Mouse (Mus musculus) layer of hippocampus, adult 18-20 months (tissue): Measurements from ENCODE around the gene Exoc4. TPM values are rescaled to one million over a fixed set of nuclear protein-coding genes. Genes with fewer than 3 reads are reported as not detected.

Experiments used
- DNase-seq, 2 experiments: peaks; one replicate each; pipeline ENCODE4 v3.0.0; 2022; ENCODE audit warnings: low spot score in 2 of 2
- total RNA-seq, 2 experiments: library from RNA; stranded (reverse); gene quantifications; 2 replicates each; pipeline ENCODE4 v1.2.3; 2021

Gene Exoc4
- total RNA-seq, 2 experiments from 2014 or later = 82.7 to 87.8 TPM

DNA sequence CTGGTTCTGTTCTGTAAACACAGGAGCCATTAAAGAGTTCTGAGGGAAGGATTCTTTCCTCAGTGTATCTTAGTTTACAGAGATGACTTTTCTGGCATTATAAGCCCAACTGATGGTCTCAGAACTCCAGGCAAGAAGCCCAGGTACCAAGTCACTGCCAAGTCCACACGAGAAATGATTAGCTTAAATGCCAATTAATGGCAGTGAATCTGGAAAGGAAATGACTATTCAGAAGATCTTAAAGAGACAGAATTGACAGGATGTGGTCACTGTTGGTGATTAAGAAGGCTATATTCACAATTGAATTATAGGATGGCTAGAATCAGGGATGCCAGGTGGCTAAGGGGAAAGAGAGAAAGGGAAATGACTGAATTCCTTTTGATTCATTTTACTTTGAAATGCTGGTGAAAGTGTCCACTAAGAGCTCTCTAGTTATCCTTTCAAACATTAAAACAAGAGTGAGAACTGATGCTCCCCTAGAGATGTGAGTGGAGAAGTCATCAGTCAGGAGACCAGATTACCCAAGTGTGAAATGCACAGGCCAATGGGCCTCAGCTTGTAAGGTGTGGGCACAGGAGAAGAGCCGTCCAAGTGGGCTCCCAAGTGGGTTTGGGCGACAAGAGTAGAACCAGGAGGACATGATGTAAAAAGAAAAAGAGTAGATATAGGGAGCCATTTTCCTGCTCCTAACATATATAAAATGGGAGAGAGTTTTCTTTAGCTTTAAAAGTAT is 587.3 kb downstream of the Exoc4 start:
- no peak for DNase-seq

DNA sequence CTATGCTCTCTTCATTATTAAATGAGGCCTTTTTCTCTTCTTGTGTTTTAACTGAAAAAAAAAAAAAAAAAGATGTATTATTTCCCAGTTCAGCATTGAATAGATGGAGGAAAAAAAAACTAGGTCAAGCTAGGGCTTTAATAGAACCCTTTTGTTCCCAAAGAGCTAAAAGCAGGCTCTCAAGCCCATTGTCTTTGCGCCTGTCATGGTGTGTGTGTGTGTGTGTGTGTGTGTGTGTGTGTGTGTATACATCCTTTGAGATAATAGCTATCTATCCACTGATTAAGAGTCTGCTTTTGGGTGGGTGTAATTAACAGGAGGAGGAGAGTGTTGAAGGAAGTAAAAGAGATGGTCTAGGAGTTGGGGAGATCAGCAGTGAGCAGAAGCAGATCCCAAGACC is 594.0 kb downstream of the Exoc4 start:
- DNase-seq = no peak

DNA sequence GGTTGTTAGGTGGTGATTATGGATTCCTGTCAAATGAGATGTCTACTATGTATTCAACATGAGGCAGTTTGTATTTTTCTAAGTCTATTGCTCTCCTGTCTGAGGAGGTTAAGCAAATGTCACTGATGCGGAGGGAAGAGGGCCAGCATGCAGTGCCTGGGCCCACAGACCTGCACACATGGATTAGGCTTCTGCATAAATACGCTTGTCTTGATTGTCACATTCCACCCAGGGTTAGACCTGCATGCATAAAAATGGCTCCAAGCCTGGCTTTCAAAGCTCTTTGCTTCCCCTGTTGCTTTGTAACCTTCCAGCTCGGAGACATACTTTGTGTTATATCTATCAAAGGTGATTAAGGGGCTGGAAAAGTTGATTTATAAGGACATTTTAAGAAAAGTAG is 610.2 kb downstream of the Exoc4 start:
- DNase-seq = no peak

DNA sequence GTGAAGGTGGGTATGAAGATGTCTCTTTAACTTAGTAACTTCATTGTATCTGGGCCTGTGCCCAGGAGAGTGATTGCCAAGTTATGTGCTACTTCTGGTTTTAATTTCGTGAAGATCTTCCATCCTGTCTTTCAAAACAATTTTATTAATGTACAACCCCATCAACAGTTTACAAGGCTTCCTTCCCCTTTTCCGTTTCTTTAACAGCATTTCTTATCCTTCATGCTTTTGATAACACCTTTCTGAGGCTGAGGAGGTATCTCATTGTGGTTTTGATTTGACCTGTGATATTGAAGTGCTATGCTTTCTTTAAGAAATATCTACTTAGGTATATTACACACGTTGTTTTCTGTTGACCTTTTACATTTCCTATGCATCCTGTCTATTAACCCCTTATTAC is 616.9 kb downstream of the Exoc4 start:
- DNase-seq = no peak

DNA sequence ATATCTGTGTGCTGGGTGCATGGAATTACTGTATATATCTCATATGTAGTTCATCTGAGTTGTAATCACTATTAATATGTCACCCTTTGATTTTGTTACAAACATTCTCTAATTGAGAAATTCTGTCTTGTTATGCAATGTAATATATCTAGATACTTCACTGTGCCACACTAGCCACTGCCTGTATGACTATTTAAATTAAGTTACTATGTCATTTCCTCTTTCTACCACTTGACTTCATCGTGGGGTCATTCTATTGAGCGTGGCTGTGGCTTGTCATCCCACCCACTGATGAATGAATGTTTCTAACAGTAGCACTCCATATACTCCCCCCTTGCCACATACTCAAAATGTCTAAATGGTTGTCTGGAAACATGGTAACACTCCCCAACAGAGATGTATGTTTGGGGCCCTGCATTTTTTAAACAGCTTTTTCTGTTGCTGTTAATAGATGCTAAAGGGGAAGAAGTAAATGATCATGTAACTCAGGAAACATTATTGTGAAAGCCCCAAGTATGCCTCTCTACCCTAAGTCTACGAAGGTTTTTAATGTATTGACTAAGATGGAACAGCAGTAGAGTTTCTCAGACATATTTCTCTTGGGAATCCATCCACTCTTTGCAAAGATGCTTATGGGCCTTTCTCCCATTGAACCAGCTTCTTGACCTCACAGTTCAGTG is 618.2 kb downstream of the Exoc4 start:
- no peak for DNase-seq

DNA sequence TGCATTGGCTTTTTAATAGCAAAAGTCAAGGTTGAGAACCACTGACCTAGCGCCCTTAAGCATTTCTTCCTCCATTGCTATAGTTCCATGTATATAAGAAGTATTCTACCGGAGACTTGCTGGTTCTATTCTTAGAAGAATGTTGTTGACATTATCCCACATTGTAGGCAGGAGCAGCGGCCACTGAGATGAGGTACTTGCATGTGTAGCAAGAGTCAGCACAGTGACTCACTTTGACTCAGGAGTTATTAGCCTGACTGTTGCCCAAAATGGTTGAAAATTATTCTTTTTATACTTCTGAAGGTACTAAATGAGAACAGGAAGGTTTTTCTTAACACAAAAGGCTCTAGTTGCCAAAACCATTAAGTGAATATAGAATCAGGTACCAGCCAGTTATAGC is 620.4 kb downstream of the Exoc4 start:
- DNase-seq = no peak

DNA sequence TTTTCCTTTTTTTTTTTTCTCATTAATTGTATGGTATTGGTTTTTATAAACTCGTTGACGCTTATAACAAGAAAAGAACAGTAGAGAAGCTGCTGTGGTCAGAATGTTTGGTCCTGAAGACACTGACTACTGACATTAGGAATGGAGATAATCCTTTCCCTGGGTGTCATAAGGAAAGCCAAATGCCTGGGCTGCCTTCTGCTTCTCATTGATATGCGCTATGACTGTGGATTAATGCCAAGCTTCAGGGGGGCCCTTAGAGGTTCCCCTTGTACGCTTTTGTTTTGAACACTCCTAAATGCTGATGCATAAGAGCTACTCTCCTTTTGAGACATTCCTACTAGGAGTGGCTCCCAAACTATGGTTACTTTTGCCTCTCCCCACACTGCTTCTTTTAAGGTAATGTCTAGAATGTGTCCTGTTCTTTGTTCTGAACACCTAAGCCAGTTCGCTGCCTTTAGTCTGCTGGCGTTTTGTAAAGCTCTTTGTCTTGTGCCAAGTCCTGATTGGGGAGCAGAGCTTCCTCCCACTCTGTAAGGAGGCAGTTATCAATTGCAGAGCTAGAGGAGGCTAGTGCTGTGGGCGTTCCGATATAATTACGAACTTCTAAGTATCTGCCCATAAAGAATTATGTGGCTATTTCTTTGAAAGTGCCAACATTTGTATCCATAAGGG is 621.7 kb downstream of the Exoc4 start:
- no peak for DNase-seq

DNA sequence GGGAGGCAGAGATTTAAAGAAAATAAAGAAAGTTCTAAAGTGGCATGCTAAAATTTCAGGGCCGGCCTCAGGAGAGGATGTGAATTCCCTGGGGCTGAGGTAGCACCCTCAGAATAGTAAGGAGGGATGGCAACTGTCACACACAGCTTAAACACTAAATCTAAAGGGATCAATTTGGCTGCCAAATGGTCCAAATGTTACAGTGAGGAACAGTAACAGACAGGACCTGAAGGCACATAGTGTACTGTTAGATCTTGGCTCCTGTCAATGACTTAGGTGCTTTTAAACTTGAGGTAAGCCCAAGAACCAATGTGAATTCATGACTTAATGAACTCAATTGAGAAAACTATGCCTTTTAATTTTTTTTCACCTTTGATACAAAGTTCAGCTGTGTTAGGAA is 622.4 kb downstream of the Exoc4 start:
- no peak for DNase-seq

DNA sequence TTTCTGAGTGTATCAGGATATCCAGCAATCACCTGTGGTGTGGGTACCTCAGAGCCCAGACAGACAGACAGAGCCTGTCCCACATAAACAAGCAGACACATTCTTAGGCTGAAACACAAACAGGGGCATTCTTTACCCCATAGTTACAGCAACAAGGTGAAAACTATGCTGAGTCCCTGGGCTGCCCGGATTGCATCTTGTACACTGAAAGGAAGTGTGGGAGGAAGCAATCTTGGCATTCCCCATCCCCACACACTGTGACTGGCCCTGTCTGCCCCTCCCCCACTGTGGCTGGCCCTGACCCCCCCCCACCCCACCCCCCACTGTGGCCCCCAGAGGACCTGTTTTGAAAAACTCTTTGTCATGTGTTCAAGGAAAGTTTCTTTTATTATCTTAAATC is 623.3 kb downstream of the Exoc4 start:
- no peak for DNase-seq

DNA sequence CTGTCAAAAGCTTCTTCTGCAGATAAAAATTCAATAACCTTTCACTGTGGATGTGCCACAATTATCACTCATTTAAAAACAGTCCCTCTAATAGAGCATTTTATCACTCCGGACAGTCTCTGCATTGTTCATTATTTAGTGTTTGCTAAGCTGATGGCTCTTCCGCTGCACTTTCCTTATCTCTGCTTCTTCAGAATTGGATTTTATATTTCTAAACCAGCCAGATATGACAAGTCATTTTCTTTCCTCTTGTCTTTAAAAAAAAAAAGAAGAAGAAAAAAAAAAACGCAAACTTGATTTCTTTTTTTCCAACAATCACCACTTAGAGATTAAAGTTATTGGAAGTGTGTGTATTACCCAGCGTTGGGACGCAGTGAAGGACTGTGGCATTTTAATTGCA is 624.1 kb downstream of the Exoc4 start:
- DNase-seq = no peak

DNA sequence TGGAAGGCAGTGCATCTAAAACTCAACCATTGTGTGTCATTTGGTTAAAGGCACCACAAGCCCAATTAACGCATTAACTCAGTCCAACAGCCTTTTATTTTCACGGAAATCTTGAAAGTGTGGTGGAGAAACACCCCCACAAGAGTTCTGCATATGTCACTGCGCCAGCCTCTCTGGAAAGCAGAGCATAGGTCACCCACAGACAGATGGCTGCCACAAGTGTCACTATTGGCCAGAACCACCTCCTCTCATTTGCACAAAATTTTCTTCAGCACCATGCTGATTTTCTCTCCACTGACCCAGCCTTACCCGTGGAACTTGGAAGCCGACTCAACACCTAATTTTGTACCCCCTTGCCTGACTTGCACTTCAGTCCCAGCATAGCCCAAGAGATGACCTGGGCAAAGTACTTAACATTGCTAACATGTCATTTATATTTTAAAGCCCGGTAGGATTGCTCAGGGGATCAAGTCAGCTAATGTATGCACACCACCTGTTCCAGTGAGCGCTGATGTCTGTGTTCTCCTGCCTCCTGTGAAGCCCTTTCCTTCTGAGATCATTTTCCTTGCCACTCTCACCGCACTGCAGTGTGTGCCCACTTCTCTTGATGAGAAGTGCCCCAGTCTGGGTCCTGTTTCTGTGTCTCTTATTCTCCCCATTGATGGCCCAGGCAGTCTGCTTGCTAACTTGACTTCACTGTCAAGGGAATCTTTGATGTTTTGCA is 625.6 kb downstream of the Exoc4 start:
- peak; percentile 13 to 31 for DNase-seq

DNA sequence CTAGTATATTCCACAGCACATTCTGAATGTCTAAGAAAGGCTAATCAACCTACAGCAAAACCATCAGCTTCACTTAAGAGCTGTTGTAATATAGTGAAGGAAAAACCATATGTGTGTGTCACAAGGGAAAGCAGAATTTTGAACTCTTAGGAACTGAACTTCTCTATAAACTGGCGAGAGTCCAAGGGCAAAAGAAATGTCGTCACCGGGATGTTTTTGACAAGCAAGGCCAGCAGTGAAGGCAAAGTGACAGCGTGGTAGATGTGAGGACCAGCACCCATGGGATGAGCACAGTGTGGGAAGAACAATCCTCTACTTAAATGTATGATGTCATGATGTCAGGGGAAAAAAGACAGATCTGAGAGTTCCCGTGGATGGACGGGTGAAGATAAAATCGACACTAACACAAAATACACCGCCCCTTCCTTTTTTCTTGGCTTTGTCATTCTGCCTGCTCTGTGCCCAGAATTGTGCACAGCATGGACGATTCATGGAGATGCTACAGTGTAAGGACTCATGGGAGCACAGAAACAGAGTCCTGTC is 635.3 kb downstream of the Exoc4 start:
- DNase-seq = no peak

DNA sequence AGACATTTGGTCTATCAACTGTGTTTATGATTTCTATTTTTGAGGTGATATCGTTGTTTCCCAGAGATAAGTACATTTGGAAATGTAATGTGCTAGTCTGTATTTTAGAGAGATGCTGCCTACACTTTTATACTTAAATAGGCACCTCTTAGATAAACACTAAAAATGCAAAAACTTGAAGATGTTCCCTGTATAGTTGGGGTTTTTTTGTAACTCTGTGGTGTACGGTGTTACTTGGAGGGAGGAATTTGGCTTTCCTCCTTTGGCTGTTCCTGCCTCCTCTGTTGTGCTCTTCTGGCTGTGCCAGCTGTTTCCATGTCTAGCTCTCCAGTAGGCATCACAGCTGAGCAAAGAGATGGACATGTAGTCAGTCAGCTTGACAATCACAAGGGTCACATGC is 638.1 kb downstream of the Exoc4 start:
- DNase-seq = no peak

DNA sequence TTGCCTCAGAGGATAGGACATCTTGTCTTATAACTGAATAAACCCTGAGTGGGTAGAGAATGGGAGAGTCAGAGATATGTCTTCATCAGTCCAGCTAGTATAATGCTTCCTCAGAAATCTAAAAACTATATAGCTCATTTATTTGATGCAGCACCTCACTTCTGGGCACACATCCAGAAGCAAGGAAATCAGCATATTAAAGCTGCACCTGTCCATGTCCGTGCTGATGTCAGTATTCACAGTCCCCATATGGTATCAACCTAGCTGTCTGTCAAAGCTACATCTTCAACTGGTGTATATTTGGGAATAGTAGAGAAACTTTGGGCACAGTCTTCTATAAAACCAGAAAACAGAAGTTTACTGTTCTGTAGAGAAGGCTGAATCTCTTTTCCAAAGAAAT is 642.0 kb downstream of the Exoc4 start:
- DNase-seq = no peak

DNA sequence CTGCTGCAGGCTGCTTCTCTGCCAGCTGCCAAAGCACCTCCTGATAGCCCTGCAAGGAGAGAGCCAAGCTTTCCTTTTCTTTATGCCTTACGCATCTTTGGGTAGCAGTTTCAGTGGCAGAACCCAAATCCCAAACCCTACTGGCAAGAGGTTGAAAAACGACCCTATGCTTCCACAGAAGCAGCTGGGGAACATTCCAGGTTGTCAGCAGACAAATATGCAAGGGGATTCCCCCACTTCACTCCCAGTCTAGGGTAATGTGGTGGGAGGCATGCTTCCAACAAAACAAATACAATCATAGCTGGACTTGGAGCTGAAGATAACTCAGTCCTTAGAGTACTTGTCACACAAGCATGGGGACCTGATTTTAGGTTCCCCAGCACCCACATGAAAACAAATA is 643.3 kb downstream of the Exoc4 start:
- DNase-seq = no peak

DNA sequence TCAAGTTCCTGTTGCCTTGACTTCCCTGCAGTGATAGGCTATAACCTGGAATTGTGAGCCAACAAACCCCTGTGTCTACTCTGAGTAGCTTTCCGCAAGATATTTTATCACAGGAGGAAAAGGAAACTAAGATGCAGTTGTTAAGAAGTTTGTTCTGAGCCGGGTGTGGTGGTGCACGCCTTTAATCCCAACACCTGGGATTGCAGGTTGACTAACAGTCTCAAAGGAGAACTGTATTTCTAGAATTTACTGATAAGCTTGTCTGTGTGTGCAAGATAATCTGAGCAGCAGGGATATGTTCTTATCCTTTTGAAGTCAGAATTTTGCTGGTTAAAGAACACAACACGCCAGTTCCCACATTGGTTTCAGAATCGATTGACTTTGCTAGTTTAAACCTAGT is 651.1 kb downstream of the Exoc4 start:
- no peak for DNase-seq

DNA sequence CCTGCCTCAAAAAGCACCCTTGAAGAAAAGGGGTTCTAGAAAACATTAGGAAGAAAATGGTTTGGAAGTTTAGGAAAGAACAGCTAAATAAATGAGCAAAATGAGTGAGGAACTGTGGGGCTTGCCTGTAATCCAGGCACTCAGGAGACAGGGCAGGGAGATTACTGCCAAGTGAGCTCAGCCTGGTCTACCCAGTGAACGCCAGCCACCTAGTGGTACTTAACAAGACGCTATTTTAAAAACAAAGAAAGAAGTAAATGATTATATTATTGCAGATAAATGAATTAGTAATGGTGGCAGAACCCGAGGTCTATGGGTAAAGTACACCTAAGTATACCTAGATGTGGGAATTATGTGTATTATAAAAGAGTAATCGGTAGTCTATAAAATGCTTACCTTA is 651.7 kb downstream of the Exoc4 start:
- DNase-seq = peak in 1 of 2 experiments; percentile 25

DNA sequence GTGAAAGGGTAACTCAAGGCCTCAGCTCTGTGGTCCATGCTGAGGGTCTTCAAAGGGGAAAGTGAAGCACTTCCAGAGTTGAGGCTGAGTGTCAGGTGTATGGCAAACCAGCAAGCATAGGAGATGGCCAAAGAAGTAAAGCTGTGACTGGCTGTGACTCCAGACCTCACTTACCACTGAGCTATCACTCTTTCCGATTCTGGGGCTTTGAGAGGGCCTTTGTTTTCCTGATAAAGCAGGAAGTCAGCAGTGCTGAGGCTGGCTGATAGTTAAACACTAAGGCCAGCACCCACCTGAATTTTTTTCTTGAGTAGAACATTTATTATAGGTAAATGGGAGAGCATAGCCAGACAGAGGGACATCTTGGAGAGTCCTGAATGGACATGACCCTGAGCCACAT is 656.2 kb downstream of the Exoc4 start:
- no peak for DNase-seq

DNA sequence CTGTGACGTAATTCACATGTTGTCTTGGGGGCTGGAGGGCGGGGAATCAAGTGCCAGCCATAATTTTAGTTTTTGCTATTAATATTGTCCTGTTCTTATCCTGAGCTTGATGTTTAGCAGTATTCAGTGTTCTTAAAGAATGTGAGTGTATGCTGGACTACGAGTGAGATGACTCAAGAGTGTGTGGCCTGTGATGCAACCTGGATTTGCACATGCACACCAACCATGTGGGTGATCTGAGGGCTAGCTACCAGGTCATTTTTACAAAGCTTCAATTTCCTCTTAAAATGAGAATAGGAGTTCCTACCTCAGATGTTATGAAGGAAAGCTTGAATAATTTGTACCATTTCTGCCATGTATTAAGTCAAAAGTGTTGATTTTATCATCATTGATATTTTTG is 661.8 kb downstream of the Exoc4 start:
- DNase-seq = no peak

DNA sequence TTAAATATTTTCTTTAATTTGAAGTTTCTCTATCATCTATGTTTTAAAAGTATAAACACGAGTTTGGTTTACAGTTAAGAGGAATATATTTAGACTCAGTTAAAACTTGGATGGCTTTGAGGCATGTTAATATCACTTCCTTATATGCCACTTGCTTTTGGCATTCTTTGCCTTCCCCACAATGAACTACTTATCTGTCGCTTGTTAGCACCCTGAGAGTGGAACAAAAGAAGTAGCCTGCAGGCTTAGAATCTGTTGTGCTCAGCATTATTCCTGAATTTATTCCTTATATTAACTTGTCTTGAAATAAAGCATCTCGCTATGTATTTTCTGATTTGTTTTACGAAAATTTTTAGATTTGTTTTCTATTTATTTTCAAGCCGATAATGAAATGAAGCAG is 664.2 kb downstream of the Exoc4 start:
- DNase-seq = no peak

DNA sequence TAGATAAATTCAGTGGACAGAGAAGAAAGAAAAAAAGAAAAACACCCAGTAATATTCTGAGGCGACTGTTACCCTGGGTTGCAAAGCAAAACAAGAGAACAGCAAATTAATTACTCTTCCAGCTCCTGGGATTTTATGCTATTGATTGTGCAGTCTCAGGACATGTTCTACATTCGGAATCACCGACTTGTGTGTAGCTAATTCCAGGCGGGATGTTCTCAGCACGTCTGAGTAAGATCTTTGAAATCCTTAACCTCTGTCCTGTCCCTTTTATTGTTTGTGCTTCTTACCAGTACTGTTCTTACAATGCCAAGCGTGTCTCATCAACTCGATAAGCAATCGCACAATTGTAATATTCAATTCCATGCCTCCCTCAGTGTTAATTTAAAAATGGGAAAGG is 664.6 kb downstream of the Exoc4 start:
- no peak for DNase-seq

DNA sequence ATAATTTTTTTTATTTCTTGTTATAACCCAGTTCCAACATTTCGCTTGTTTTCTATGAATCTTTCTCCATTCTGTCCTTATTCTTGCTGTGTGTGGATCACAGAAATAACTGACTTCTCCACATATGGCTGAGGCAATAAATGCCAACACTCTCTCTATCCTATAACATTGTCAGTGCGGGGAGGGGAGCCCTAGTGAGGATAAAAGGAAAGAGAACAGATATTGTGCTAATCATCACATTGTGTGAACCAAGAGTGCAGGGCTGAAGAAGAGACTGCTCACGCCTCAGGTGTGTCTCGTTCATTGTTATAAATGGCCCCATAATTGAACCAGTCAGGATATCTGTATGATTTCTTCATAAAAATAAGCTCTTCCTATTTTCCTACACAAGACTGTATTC is 665.1 kb downstream of the Exoc4 start:
- DNase-seq = no peak
